Mouse (Mus musculus) megakaryocyte, embryonic 14.5 days (primary cell): Measurements from ENCODE around the gene Zdhhc7.

Source experiments
- FLI1 ChIP-seq: IDR thresholded peaks from 2 replicates; pipeline ENCODE4 v1.6.1; 2012; ENCODE audit warnings: low read length, inconsistent platforms, mixed read lengths
- GATA1 ChIP-seq: IDR thresholded peaks from 3 replicates; pipeline ENCODE4 v1.6.1; 2012; ENCODE audit warnings: mixed read lengths, low read length, inconsistent platforms, borderline replicate concordance

DNA sequence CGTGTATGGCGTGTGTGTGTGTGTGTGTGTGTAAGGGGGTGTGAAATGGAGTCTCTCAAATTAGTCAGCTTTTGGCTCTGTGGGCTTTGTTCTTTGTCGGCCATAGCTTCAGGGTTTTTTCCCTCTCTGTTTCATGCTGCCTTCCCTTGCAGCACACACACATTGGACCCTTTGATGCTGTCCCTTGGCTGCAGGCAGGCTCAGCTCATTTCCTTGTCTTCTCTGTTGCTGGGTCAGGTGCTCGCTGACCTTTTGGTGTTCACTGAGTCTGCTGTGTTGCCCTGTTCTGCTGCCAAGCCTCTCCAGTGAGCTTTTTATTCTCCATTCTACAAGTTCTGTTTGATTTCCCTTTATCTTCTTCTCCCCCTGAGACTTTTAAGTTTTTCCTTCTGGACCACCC lies 28.3 kb upstream of the Zdhhc7 start:
- TF ChIP-seq GATA1, result no peak
- TF ChIP-seq FLI1, result no peak
